Mouse (Mus musculus) adrenal gland, postnatal 14 days (tissue): Measurements from ENCODE around the gene Tmem200b. TPM values are rescaled to one million over a fixed set of nuclear protein-coding genes. Genes with fewer than 3 reads are reported as not detected.

ENCODE experiments used
- DNase-seq: peaks from one replicate; pipeline ENCODE4 v3.0.0; 2021; ENCODE audit warnings: mixed read lengths
- long read RNA-seq, 2 experiments: library from polyadenylated mRNA; stranded (forward); transcript quantifications; one replicate each; pipeline ENCODE4 v2.0.0; 2021
- total RNA-seq: library from RNA; stranded (reverse); gene quantifications from 2 replicates; pipeline ENCODE4 v1.2.3, GENCODE M21; 2021

The Tmem200b gene
- 8.7 TPM in 2 replicates for total RNA-seq
- long read RNA-seq, experiment 1, partial matches to known transcripts: 9 of 12 reads
- long read RNA-seq, experiment 1, other reads (novel, unspliced or antisense): 1 of 12 reads
- long read RNA-seq, experiment 2, partial matches to known transcripts: 0 of 15 reads
- long read RNA-seq, experiment 2, other reads (novel, unspliced or antisense): 13 of 15 reads

DNA sequence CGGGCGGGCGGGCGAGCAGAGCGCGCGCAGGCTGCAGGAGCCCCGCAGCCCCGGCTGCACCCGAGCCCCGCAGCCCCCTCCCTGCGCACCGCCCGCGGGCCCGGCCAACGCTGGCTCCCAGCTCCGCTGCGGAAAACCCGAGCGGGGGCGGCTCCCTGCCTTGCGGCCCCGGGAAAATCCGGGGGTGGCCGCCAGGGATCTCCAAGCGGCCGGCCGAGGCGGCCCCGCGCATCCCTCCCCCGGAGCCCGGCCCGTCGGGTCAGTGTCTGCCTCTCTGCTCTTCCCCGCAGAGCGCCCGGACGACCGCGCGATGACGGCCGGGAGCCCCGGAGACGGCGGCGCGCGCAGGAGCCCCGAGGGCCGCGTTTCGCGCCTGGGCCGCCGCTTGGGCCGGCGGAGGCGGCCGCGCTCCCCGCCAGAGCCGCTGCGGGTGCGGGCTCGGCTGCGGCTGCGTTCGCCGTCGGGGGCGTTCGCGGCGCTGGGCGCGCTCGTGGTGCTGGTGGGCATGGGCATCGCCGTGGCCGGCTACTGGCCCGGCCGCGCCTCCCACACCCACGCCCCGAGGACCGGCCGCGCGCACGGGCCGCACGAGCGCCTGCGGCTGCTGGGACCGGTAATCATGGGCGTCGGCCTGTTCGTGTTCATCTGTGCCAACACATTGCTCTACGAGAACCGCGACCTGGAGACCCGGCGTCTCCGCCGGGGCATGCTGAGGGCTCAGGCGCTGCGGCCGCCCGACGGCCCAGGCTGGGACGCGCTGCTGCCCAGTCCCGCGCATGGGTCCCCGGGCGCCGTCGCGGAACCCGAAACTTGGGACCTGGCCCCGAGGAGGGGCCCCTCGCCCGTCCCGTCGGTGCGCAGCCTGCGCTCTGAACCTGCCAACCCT is at the start of gene Tmem200b:
Gene Tmem200b, plus strand, starts transcription at position 311 of the 886 bp plus-strand sequence.
- peak; percentile 54 for DNase-seq

DNA sequence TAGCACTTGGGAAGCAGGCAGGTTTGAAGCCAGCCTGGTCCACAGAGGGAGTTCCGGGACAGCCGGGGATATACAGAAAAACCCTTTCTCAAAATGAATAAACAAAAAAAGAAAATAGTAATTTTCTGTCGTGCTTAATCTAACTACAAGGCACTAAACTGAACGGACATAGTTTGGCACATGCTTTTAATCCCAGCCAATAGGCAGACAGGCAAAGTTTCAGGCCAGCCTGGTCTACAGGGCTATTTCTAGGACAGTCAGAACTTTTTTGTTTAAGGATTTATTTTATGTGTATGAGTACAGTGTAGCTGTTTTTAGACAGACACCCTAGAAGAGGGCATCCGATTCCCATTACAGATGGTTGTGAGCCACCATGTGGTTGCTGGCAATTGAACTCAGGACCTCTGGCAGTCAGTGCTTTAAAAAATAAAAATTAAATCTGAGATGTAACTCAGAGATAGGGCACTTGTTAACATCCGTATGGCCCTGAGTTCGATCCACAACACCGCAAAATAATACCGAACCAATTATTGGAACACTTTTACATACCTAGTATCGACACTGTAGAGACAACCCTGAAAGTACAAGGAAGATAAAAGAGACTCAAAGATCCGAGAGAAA is 48.8 kb upstream of the Tmem200b start:
- peak; percentile 10 for DNase-seq

DNA sequence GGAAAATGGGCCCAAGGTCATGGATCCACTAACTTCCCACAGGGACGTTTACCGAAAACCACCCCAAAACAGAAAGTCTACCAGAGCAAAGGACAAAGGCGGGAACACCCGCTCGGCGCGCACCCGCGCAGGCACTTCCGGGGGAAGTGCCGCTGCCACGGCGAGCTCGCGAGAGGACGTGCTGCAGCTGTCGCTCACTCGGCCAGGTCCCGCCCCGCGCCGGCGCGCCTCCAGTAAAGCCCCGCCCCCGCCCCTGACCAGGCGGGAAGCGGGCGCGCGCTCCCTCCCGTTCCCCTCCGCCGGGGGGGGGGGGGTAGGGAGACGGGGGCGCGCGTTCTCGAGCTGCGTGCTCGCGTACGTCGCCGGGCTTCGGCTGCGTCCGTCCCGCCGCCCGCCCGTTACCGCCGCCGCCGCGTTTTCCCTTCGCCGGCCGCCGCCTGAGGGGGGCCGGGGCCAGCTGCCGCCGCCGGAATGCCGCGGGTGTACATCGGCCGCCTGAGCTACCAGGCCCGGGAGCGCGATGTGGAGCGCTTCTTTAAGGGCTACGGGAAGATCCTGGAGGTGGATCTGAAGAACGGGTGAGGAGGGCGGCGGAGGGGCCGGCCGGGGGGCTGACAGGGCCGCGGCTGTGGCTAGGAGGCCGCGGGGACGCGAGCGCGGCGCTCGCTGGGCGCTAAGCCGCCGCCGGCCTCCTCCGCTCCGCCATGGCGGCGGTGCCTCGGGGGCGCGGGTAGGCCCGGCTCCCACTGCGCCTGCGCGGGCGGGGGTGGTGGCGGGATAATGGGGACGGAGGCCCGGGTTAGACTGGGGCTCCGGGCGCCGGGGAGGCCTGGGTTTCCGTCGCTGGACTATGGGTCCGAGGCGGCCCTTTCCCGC is 48.0 kb upstream of the Tmem200b start, which contains the start of gene Srsf4:
Gene Srsf4, plus strand, starts transcription at position 325 of the 876 bp plus-strand sequence.
- DNase-seq: peak; percentile 97

DNA sequence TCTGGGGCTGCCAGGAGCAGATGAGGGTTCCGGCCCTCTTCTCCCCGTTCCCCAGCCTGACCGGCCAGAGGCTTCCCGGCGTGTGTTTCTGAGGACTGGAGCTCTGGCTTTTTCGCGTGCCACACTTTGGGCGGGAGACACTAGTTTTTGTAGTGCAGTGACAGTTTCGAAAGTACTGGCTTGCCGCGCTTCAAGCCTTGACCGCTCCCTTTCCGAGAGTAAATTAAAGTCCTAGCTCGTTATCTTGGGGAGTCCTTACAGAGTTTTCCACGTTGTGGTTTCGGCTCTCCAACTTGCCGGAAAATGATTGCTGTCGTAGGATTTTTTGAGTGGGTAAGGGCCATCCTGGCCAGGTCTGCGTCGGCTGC is 47.4 kb upstream of the Tmem200b start:
- DNase-seq: no peak

DNA sequence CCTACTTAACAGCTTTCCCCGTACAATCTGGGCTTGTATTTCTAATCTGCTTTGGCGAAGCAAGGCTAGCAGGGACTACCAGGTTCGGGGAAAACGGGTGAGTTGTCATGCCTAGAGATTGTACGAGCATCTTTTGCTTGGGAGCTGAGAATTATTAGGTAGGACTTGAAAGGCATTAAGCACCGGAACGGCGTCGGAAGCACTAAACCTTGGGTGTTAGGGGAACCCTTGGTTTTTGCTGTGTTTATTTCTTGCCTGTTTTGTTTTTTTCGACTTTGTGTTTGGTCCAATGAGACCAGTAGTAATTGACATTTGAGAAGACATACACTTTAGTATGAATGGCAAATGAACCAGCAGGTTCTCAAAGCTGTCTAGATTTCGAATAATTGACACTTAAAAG is 47.0 kb upstream of the Tmem200b start:
- no peak for DNase-seq

DNA sequence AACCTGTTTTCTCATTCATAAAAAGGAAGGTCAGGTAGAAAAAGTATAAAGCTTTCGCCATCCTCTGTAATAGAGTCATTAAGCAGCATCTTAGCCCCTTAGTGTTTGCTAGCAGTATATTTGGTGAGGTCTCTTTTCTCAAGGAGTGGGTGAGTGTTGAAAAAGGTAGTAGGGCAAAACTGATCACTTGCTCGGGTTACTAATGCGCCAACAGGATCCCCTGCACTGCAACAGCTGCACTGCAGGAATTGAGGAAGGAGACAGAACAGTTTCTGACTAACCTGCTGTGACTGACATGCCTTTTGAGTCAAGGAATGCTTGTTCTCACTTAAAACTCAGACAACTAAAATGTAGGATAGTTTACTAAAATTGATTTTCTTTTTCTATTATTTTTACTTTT is 46.3 kb upstream of the Tmem200b start:
- DNase-seq: no peak

DNA sequence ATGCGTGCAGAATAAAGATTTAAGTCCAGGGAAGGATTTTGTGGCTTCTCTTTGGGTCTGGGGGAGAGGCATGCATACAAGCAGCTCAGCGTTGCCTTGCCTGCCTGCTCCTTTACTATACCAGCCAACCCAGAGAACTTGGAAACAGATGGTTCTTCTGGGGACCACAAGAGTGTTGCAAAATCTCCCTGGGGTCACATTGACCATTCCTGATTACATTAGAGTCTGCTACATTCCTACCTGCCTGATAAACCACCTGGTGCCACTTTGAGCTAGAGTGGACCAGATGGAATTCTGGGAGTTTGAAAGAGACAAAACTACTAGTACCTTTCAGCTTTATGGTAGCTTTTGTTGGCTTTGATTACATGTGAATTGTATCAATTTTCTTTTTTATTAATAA is 44.7 kb upstream of the Tmem200b start:
- no peak for DNase-seq

DNA sequence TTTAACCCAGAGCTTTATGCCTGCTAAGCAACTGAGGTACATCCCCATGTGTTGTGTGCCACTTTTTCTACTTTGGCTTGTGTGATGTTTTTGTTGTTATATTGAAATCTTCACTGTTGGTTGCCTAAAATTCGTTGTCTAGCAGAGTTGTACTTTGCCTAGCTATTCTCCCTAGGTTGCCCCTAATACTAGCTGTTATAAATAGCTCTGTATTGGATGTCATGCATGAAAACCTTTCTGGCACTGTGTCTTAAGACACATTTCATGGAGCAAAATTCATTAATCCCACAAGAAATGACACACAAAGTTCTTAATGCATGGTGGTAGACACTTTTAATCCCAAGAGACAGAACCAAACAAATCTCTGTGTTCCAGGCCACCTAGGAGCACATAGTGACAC is 41.9 kb upstream of the Tmem200b start:
- DNase-seq: no peak

DNA sequence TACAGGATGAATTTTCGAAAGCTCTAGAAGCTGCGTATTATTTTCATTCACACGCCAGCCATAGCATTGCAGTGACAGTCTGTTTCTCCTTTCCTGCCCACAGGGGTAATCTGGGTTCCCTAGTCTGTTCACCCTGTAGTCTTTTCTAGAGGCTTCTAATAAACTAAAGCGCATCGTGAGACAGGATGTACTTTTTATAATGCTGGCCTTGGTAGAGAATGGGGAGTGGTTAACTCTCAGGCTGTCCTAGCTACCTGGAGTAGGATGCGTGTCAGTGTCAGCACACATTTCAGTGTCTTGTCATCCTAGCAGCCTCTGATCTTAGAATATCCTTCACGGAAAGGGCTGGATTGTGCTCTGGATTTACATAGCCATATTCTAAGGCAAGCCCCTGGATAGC is 40.3 kb upstream of the Tmem200b start:
- DNase-seq: no peak

DNA sequence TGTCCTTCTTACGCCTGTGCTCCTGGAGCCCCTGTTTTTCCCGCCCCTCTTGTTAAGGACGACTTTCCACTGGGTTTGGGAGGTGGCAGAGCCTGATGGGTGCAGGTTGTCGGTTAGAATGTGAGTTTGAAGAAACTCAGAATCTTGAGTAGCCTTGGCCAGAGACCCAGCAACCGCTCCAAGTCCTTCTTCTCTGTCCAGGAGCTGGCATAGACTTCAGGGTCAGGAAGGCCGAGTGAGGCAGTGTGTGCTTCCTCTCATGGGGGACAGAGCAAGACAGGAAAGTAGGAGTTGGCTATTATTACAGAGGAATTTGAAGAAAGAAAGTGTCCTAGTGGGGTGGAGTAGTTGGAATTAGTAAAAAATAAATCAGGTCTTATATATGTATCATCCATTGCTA is 38.0 kb upstream of the Tmem200b start:
- DNase-seq: peak; percentile 54

DNA sequence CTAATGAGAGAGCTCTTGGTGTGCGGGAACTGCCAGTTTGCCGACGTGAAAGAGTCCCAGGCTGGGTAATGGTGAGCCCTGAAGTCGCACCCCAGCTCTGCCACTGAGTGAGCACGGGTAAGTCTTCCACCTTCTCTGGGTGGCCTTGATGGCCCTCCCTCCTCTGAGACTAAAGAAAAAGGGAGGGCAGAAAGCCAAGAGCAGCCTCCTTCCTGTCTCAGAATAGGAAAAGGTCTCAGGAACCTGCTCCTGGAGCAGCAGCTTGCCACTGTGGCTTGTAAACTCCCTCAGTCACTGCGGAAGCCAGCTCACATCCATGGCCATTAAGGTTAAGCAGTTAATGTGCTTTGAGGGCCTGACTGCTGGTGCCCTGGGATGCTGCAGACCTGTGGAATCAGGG is 36.2 kb upstream of the Tmem200b start:
- DNase-seq: peak; percentile 42

DNA sequence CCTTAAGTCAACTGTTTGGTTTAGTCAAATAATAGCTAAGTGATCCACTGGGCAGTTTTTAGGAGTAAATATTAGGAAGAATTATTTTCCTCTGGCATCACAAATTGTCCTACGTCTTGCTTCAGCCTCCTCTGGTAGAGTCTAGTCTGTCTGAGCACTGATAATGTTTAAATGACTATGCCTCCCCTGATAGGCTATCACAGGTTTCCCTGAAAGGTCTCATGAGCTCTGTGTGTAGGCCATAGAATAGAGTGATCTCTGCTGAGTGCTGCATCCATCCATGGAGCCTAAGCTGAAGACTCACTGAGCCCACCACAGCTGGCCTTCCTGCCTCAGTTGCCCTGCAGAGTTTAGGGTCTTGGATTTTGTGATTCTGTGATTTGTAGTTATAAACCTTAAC is 33.0 kb upstream of the Tmem200b start:
- no peak for DNase-seq

DNA sequence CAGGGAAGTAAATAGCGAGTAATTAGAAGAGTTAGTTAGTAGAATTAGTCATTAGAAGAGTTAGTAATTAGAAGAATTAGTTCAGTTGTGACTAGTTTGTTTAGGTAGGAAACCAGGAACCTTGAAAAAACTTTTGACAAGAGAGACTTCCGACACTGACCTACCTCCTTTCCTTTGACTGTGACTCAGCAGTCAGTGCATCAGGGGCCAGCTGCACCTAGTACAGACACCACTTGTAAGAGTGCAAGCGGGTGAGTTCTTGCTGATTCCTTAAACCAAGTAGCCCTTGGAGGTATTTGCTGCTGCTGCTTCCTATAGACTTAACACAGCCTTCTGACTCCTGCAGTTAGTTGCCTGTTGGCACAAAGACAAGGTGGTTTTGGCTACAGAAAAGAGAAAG is 30.9 kb upstream of the Tmem200b start:
- no peak for DNase-seq

DNA sequence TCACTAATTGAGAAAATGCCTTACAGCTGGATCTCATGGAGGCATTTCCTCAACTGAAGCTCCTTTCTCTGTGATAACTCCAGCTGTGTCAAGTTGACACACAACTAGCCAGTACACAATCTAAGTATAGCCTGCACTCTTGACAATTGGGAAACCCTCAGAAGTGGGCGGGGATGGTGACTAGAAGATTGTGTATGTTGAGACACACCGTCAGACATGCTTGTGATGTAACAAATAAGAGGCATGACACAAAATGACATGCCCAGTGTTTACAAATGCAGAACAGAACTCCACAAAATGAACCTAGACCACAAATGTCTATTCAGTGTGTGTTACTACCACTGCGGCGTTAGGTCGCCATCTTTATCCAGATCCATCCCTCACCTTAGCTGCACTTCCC is 24.5 kb upstream of the Tmem200b start:
- DNase-seq: no peak

DNA sequence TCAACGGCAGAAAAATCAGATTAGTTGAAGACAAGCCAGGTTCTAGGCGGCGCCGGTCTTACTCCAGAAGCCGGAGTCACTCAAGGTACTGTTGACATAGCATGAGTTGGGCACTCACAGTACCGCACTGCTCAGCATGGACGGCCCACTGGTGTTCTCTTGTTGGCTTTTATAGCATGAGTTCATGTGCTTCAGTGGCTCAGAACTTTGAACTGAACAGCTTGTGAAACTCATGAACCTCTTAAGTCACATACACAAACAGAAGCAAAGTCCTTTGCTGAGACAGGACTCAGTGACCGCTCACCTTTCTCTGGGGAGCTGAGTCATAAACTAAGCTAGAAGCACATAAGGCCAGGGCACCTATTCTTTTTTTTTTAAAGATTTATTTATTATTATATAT is 23.8 kb upstream of the Tmem200b start:
- no peak for DNase-seq

DNA sequence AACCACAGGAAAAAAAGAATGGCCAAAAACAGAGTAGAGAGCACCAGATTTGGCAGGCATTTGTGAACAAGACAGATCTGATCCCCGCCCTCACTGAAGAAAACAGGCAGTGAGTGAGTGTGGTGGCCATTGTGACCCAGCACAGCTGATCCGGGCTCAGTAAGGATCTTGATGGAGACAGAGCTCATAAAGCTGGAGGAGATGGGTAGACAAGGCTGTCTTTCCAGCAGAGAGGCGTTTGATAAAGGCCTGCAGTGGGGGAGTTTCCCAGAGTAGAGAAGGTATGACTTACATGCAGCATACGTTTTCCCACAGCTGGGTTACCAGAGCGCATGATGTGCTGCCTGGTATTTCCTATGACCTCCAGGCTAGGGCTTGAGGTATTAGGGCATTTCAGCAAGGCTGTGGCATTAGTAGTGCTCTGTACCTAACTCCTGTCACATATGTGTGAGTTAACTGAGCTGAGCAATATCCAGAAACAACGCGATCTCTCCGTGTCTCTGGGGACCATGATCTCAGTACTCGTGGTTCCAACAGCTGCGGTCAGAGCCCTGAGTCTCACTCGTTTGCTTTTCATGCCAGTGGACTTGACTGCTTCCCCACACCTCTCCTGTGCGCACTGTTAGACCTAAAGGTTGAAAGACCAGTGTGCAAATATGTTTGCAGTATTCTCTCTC is 22.9 kb upstream of the Tmem200b start:
- no peak for DNase-seq

DNA sequence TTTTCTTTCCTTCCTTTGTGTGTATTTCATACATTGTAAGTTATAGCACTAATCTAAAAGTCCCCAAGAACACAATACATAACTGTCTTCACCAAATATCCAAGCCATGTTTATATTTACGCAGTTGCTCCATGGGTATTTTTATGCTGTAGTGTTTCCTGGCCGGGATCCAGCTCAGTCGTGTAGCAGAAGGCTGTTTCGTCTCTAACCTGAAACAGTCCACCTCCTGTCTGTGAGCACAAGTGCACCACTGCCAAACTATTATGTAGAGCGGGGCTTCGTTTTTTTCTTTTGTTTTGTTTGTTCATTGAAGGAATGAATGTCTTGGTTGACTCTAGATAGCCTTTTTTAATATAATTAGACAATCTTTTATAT is 22.4 kb upstream of the Tmem200b start:
- no peak for DNase-seq

DNA sequence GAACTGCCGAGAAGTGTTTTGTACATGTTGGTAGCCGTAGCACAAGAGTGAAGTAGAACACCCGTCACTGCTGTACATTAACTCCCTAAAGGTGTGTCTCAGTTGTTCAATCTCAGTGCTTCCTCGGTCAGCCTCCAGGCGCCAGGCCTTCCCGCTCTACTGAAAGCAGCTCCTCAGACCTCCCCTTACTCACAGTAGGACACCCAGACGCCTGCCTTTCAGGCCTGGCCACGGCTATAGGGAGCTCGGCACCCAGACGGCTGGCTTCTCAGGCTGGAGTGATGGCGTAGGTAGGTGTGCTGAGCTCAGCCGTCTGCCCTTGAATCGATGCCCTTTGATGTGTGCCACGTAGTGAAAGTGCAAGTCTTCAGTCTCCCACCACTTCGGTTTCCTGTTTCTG is 20.5 kb upstream of the Tmem200b start:
- DNase-seq: no peak

DNA sequence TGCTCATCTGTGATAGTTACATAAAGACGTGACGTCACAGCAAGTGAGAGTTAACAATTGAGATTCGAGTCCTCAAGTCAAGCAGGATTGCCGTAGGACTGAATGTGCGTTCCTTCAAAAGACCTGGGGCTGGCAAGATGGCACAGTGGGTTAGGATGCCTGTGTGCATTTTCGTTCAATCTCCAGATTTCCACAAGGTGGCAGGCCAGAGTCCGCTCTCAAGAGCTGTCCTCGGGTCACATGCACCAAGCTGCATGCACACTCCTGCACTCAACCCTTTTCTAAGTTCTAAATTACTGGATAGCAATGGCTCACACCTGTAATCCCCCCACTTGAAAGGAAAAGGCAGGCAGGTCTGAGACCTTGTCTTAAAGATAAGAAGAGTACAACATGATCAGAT is 17.1 kb upstream of the Tmem200b start:
- DNase-seq: peak; percentile 73

DNA sequence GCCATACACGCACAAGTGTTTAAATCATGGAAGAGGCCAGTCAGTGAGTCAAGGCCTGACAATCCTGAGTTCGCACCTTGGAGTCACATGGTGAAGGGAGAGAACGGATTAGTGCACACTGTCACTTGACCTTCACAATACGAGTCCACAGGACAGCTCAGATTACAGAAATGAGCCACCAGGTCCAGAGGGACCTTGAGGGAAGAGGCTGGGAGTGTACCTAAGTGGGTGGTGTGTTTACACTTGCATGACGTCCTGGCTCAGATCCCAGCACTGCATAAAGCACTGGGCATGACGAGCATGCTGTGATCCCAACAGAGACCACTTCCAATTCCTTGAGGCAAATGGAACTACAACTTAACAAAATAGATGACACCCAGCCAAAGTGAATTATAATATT is 15.1 kb upstream of the Tmem200b start:
- peak; percentile 48 for DNase-seq

DNA sequence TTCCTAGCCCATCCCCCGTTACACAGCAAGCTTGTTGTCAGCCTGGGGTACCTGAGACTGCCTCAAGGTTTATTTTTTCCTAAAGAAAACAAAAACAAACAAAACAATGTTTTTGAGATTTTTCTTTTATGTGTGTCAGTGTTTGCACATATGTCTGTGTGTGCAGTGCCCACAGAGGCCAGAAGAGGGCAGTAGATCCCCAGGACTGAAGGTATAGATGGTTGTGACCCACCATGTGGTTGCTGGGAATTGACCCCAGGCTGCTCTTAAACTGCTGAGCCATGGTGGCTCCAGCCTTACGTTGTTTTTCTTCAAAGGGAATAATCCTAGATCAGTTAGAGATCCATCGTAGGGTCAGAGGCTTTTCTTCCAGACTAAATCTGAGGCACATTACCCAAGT is 13.7 kb upstream of the Tmem200b start:
- DNase-seq: no peak
